Mouse (Mus musculus) forebrain, embryonic 13.5 days (tissue): ENCODE results near the gene Chrm3. TPM values are rescaled to one million over a fixed set of nuclear protein-coding genes. Genes with fewer than 3 reads are reported as not detected.

Experiments
- ATAC-seq: fragments of 200-750 bp; cut with Nextera tagmentation; 2 replicates; pipeline ENCODE4 v1.8.0; 2017
- H3K27ac ChIP-seq: fragments of 300-500 bp; sonication (generic); 2 replicates; pipeline ENCODE4 v1.5.1; 2015; ENCODE audit warnings: inconsistent platforms, mild to moderate bottlenecking, moderate library complexity
- H3K27me3 ChIP-seq: fragments of 300-500 bp; sonication (generic); 2 replicates; pipeline ENCODE4 v1.6.1; 2015; ENCODE audit warnings: mild to moderate bottlenecking, inconsistent platforms
- H3K36me3 ChIP-seq: fragments of 300-500 bp; sonication (generic); 2 replicates; pipeline ENCODE4 v1.6.1; 2015; ENCODE audit warnings: mild to moderate bottlenecking, inconsistent platforms; ENCODE audit not compliant: poor library complexity, severe bottlenecking
- H3K4me1 ChIP-seq: fragments of 300-500 bp; sonication (generic); 2 replicates; pipeline ENCODE4 v1.6.1; 2015; ENCODE audit warnings: inconsistent platforms
- H3K4me2 ChIP-seq: fragments of 300-500 bp; sonication (generic); 2 replicates; pipeline ENCODE4 v1.6.1; 2015; ENCODE audit warnings: inconsistent platforms, mild to moderate bottlenecking, moderate library complexity
- H3K4me3 ChIP-seq: fragments of 300-500 bp; sonication (generic); 2 replicates; pipeline ENCODE4 v1.5.1; 2015; ENCODE audit warnings: mild to moderate bottlenecking, inconsistent platforms
- H3K9ac ChIP-seq: fragments of 300-500 bp; sonication (generic); 2 replicates; pipeline ENCODE4 v1.6.1; 2015; ENCODE audit warnings: mild to moderate bottlenecking, inconsistent platforms
- H3K9me3 ChIP-seq: fragments of 300-500 bp; sonication (generic); replicated peaks from 2 replicates; pipeline ENCODE4 v1.6.1; 2016; ENCODE audit warnings: inconsistent platforms
- WGBS: fragments of 180-500 bp; shearing (Covaris S2); methylation state at CpG from one replicate; pipeline ENCODE4 v1.1.7; 2015; 5-methylcytosine and 5-hydroxymethylcytosine counted together
- polyA plus RNA-seq: library from polyadenylated mRNA; unstranded; fragments of >200 nt; fragmentation: Nextera tagmentation; extraction: Ambion mirVana; gene quantifications from 2 replicates; pipeline ENCODE4 v1.2.1, GENCODE M21; 2015

Chrm3 gene
- polyA plus RNA-seq, 1 experiment from 2014 or later, result 0.79 TPM

DNA sequence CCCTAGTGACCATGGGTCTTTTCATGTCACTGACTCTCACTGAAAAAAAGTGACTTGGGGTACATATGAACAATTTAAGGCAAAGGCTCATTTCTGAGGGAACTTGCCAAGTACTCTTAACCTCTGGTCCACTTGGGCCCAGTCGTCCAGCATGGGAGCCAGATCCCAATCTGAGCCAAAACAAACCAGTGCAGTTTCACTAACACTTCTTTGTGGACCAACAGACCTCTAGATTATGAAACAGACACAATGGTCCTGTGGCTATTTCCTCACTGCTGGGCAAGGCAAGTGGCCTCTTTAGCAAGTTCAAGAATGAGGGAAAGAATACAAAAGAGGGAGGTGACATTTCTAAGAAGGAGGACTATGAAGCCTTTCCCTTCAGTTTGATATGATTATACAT lies 420.5 kb downstream of the Chrm3 start:
- Histone ChIP-seq H3K4me1 (no peaks in the 10 kb centered on the region), H3K27ac (no peak overlapping the region), H3K36me3 (no peaks in the 10 kb centered on the region), H3K4me3 (no peak overlapping the region), H3K27me3 (no peaks in the 10 kb centered on the region), H3K4me2 (no peak overlapping the region), H3K9ac (no peak overlapping the region), H3K9me3 (no peaks in the 10 kb centered on the region)
- no peak for ATAC-seq
- WGBS, result 64% methylated on average over 1 of the region's 1 CpGs

DNA sequence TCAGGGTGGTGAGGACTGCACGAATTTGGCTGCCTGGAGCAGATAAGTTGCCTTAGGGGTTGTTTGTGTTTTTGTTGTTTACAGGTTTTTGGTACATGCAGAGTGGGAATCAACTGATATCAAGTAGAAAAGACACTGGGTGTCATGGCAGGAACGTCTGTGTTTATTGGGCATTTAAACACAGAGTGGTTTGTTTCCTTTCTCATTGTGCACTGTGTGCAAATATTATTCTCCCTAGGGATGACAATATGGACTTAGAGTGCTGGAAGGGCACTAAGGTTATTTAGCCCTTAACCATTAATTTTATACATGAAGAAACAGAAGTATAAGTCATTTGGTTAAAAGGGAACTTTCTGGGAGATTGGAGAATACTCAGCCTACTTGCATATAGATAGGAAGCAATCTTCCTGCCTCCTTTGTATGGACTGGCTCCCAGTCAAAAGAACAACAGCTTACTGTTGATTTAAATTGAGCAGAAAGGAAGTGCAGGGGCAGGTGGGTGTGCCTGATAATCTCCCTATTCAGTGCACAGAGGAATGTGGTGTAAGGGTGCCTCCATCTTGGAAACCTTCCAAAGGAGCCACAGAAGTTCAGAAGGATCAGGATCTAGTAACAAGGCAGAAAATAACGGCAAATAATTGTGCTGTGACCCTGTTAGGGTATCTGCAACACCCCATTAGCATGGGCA lies 421.7 kb downstream of the Chrm3 start:
- 58% methylated on average over 3 of the region's 3 CpGs for whole genome bisulfite sequencing
- H3K4me2 ChIP-seq, result no peak overlapping the region
- no peaks in the 10 kb centered on the region for H3K36me3 ChIP-seq
- H3K27me3 ChIP-seq, result no peaks in the 10 kb centered on the region
- no peak for ATAC-seq
- no peak overlapping the region for H3K27ac ChIP-seq
- no peaks in the 10 kb centered on the region for H3K9me3 ChIP-seq
- H3K9ac ChIP-seq, result no peak overlapping the region
- H3K4me1 ChIP-seq, result no peaks in the 10 kb centered on the region
- no peak overlapping the region for H3K4me3 ChIP-seq

DNA sequence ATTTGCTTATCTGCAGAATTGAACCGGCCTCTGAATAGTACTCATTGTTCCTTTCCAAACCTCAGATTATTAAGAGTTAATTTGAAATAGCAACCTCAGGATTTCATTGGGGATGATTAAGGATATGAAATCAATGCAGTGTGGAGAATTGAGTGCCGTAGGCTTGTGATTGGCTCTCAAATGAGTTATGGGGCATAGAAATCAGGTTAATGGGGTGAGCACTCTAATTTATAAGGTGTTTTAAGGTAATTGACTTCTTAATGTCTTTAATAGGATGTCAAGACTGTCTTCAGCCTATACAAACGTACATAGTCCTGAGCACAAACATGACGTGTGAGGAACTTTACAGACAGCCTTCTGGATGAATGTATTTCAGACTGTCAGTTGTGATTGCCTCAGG lies 427.9 kb downstream of the Chrm3 start:
- Histone ChIP-seq H3K4me2 (no peak overlapping the region), H3K9ac (no peak overlapping the region), H3K4me3 (no peak overlapping the region), H3K4me1 (peaks cover 9% of the 10 kb centered on the region), H3K27ac (no peak overlapping the region), H3K27me3 (no peaks in the 10 kb centered on the region), H3K36me3 (no peaks in the 10 kb centered on the region), H3K9me3 (no peaks in the 10 kb centered on the region)
- ATAC-seq, result no peak
- 60% methylated on average over 4 of the region's 4 CpGs for WGBS

DNA sequence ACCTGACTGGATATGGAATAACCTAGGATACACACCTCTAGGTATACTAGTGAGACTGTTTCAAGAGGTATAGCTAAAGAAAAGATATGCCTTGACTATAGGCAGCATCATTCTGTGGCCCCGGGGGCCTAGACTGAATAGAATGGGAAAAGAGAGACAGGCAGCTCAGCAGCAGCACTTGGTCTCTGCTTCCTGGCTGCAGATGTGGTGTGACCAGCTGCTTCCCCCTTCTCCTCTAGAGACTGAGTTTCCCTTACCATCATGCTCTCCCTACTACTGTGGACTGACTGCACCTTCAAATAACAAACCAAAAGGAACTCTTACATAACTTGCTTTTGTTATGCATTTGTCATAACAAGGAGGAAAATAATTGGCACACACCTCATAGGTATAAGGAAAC lies 430.0 kb downstream of the Chrm3 start:
- ATAC-seq, result 0 out of 2 replicates have a peak, but pooled peaks have one; percentile 42
- Histone ChIP-seq H3K36me3 (no peaks in the 10 kb centered on the region), H3K9ac (no peak overlapping the region), H3K4me1 (peaks cover 9% of the 10 kb centered on the region), H3K9me3 (no peaks in the 10 kb centered on the region), H3K4me3 (no peak overlapping the region), H3K27ac (no peak overlapping the region), H3K4me2 (no peak overlapping the region), H3K27me3 (no peaks in the 10 kb centered on the region)
- WGBS, result 85% methylated on average over 1 of the region's 1 CpGs

DNA sequence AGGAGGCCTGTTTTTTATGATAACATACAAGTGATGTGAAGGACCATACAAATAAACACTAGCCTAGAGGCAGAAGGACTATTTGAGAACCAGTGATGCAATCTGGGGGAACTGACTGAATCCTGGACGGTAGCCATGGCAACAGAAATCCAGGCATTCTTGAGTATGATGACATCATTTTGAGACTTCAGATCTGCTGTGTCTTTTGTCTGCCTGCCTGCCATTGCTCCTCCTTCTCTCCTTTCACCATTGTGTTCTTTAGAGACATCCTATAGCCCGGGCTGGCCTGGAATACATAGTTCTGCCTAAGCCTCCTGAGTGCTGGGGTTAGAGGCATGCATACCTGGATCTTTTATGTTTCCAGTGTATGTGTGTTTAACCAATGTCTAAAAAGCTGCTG lies 430.7 kb downstream of the Chrm3 start:
- Histone ChIP-seq H3K27ac (no peak overlapping the region), H3K4me3 (no peak overlapping the region), H3K27me3 (no peaks in the 10 kb centered on the region), H3K36me3 (no peaks in the 10 kb centered on the region), H3K9me3 (no peaks in the 10 kb centered on the region), H3K4me1 (peaks cover 9% of the 10 kb centered on the region), H3K4me2 (no peak overlapping the region), H3K9ac (no peak overlapping the region)
- peak; percentile 85 for ATAC-seq
- WGBS, result 22% methylated on average over 2 of the region's 2 CpGs

DNA sequence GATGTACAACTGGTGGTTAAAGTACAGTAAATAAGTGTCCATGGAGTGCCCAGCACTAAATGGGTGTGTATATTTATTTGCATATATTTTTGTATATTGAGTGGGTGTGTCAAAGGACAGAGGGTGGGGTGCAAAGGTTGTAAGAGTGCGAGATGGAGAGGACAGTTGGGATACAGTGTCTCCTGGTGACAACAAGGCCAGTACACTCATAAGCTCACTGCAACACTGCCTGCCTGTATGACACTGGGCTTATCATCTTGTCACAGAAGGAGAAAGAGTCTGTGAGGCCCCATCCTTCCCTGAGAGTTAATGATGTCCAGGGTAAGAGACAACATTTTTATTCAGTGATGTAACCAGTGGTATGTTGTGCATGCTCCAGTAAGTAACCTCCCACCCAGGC lies 439.5 kb downstream of the Chrm3 start:
- no peak for ATAC-seq
- 81% methylated on average over 1 of the region's 1 CpGs for WGBS
- H3K36me3 ChIP-seq, result no peaks in the 10 kb centered on the region
- no peaks in the 10 kb centered on the region for H3K27me3 ChIP-seq
- no peak overlapping the region for H3K27ac ChIP-seq
- no peak overlapping the region for H3K4me2 ChIP-seq
- no peak overlapping the region for H3K9ac ChIP-seq
- no peaks in the 10 kb centered on the region for H3K9me3 ChIP-seq
- no peaks in the 10 kb centered on the region for H3K4me1 ChIP-seq
- no peak overlapping the region for H3K4me3 ChIP-seq

DNA sequence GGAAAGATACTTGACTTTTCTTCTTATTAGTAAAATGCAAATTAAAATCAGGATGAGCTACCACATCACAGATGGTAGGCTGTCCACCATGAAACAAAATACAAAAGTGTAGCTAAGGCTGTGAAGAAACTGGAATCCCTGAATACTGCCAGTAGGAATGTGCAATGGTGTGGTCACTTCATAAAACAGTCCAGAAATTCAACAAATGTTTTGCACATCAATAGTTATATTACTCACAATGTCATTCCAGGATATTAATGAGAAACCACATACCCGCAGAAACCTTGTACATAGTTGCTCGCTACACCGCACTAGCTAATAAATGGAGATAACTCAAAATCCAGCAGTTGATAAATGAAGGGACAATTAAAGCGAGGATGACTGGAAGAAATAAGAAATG lies 447.9 kb downstream of the Chrm3 start:
- Histone ChIP-seq H3K4me1 (no peaks in the 10 kb centered on the region), H3K4me3 (no peak overlapping the region), H3K9me3 (no peaks in the 10 kb centered on the region), H3K27ac (no peak overlapping the region), H3K9ac (no peak overlapping the region), H3K27me3 (no peaks in the 10 kb centered on the region), H3K4me2 (no peak overlapping the region), H3K36me3 (no peaks in the 10 kb centered on the region)
- WGBS, result 91% methylated on average over 4 of the region's 4 CpGs
- no peak for ATAC-seq

DNA sequence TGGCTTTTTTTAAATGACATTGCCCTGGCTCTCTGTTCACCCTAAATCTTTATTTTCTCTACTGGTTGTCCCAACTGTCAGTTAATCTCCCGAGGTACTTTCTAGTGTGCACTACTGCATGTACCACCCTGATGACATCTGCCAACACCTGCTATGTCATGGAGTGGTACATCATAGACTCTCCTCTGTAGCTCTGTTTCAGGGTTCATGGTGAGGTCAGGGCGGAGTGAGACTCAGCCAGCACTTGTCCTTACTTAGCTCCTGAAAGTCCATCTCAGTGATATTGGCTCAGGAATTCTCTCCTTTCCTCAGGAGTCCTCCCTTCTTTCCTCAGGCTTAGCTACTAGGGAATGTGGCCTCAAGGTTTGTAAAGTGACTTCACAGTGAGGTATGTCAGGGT lies 451.9 kb downstream of the Chrm3 start:
- no peaks in the 10 kb centered on the region for H3K36me3 ChIP-seq
- no peaks in the 10 kb centered on the region for H3K27me3 ChIP-seq
- H3K4me2 ChIP-seq, result no peak overlapping the region
- no peaks in the 10 kb centered on the region for H3K4me1 ChIP-seq
- no peak for ATAC-seq
- no peak overlapping the region for H3K9ac ChIP-seq
- H3K9me3 ChIP-seq, result peaks cover 3% of the 10 kb centered on the region; the same call in 1 of the 2 replicates
- H3K27ac ChIP-seq, result no peak overlapping the region
- no peak overlapping the region for H3K4me3 ChIP-seq
- WGBS, result 88% methylated on average over 2 of the region's 2 CpGs

DNA sequence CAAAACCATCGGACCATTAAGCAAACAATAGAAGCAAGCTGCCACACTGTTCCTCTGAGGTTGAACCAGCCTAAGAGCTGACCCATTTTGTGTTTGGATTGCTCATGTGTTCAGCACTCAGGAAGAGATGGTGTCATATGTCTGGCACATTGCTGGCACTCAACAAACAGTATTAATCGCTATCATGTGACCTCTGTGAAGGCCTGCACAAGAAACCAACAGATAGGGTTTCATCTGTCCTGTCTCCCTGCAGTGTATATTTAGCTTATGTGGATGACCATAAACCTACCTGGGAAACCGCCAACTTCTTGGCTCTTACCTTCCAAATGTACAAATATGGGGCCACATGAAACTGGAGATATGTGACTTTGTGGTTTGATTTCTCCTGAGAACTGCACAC lies 453.4 kb downstream of the Chrm3 start:
- no peak overlapping the region for H3K4me3 ChIP-seq
- H3K27ac ChIP-seq, result no peak overlapping the region
- no peak overlapping the region for H3K4me2 ChIP-seq
- H3K27me3 ChIP-seq, result no peaks in the 10 kb centered on the region
- H3K36me3 ChIP-seq, result no peaks in the 10 kb centered on the region
- no peak overlapping the region for H3K9ac ChIP-seq
- H3K9me3 ChIP-seq, result peaks cover 4% of the 10 kb centered on the region; the same call in 1 of the 2 replicates
- ATAC-seq, result no peak
- WGBS, result 88% methylated on average over 3 of the region's 3 CpGs
- no peaks in the 10 kb centered on the region for H3K4me1 ChIP-seq

DNA sequence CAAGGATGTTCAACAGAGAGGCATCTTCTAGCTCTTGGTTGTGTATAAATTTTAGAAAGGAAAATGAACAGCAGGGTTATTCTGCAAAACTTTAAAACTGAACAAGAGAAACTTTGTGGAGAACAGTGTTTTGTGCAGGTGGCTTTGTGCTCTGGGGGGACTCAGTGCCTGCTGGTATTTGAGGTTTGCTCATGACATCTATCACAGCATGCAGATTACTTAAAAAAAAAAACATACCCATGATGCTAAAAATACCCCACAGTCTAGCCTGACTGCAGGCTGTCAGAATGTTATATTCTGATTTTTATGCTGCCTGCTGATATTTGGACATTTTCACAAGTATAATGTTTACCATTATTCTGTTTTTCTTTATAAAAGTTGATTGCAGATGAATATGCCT lies 456.2 kb downstream of the Chrm3 start:
- H3K27me3 ChIP-seq, result no peaks in the 10 kb centered on the region
- no peak for ATAC-seq
- H3K4me1 ChIP-seq, result no peaks in the 10 kb centered on the region
- no peaks in the 10 kb centered on the region for H3K36me3 ChIP-seq
- no peak overlapping the region for H3K4me2 ChIP-seq
- H3K4me3 ChIP-seq, result no peak overlapping the region
- H3K27ac ChIP-seq, result no peak overlapping the region
- no peak overlapping the region for H3K9ac ChIP-seq
- H3K9me3 ChIP-seq, result peaks cover 4% of the 10 kb centered on the region; the same call in 1 of the 2 replicates

DNA sequence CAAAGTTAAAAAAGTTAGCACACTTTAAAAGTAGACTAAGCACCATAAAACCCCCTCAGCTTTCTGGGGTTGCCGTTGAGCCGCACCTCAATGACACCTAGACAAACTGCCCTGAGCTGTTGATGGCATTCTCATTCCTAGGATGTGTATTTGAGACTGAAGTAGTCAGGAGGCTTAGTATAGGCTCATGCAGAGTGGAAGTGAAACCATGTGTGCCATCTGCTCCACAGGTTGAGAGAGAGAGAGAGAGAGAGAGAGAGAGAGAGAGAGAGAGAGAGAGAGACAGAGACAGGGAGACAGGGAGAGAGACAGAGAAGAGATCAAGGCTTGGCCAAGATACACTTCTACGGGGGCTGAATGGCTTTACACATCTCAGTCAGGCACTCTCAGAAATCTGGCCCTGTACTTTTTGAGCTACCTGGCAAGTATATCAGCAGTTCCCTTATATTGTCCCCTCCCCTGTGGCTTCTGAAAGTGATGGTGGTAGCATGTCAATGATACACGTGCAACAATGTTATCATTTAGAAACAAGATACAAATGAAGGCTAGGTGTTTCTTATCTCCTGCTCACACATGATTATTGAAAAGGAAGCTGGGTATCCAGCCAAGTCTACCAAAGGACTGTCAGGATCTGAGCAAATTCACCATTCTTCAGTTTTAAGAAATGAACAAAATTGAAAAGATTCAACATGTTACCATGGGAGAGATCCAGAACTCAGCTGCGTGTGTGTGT lies 459.8 kb downstream of the Chrm3 start:
- Histone ChIP-seq H3K36me3 (no peaks in the 10 kb centered on the region), H3K27ac (no peak overlapping the region), H3K4me3 (no peak overlapping the region), H3K9ac (no peak overlapping the region), H3K27me3 (no peaks in the 10 kb centered on the region), H3K4me1 (no peaks in the 10 kb centered on the region), H3K4me2 (no peak overlapping the region), H3K9me3 (peaks cover 4% of the 10 kb centered on the region; the same call in 1 of the 2 replicates)
- 95% methylated on average over 5 of the region's 5 CpGs for WGBS
- ATAC-seq, result no peak

DNA sequence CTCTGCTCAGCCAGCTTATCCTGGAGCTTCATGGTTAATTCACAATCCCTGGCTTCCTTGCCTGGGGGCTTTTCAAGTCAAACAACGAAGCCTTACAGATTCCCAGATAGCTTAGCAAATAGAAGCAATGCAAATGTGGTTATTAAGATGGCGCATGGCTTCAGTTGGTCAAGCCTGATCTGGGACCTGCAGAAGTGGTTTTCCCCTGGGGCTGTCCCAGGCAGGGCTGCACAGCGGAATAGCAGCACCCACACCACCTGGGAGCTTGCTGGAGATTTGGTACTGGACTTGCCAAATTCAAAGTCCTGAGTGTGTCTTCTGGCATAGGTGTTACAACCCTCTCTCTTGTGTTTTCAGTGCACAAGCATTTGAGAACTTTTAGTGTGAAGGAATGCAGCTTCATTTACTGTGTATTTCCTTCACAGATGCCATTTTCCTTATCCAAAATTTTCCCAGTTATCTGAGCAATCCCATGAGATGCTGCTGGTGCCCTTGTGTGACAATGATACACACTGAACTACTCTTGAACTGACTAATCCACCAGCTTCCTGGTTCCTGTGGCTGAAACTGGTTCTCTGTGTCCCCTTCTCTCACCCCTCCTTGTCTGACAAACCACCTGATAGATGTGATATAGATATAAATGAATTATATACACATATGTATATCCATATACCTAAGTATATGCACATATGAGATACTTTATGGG lies 461.8 kb downstream of the Chrm3 start:
- Histone ChIP-seq H3K27ac (no peak overlapping the region), H3K4me2 (no peak overlapping the region), H3K36me3 (no peaks in the 10 kb centered on the region), H3K4me3 (no peak overlapping the region), H3K9ac (no peak overlapping the region), H3K9me3 (peaks cover 2% of the 10 kb centered on the region; the same call in 1 of the 2 replicates), H3K27me3 (no peaks in the 10 kb centered on the region), H3K4me1 (no peaks in the 10 kb centered on the region)
- ATAC-seq, result no peak
- 72% methylated on average over 3 of the region's 3 CpGs for WGBS
